ENCODE assay signal across 8 mouse cellular contexts in genomic region chr12:20233871-20234307, GRCm38 (mm10).
DNase-seq lines count a peak whose midpoint lies in the region; ATAC-seq and TF ChIP-seq lines count a peak whose summit lies in the region.

No protein-coding gene starts in this region.

- H3K4me1 ChIP-seq in limb, embryonic 15.5 days, result no peaks in the 10 kb centered on the region
- no peaks in the 10 kb centered on the region for H3K4me1 ChIP-seq in neural tube, embryonic 13.5 days (replicated peaks)

- H3K36me3 ChIP-seq in limb, embryonic 15.5 days, result peaks cover 9% of the 10 kb centered on the region; the same call in 1 of the 2 replicates
- peaks cover 37% of the 10 kb centered on the region for H3K36me3 ChIP-seq in neural tube, embryonic 13.5 days

- H3K9ac ChIP-seq in limb, embryonic 15.5 days, result no peak overlapping the region
- no peak overlapping the region for H3K9ac ChIP-seq in neural tube, embryonic 13.5 days

- WGBS in limb, embryonic 15.5 days, result 71% methylated on average over 25 of the region's 25 CpGs
- WGBS in neural tube, embryonic 13.5 days, result 72% methylated on average over 25 of the region's 25 CpGs

- H3K27ac ChIP-seq in limb, embryonic 15.5 days, result no peak overlapping the region
- H3K27ac ChIP-seq in neural tube, embryonic 13.5 days (replicated peaks), result no peak overlapping the region
- H3K27ac ChIP-seq in layer of hippocampus, adult 2 months, result no peak overlapping the region

- peak; percentile 54 for ATAC-seq in limb, embryonic 15.5 days (ENCODE audit: insufficient number of reproducible peaks, low FRiP score, low TSS enrichment, low read depth)
- ATAC-seq in neural tube, embryonic 13.5 days (ENCODE audit: low read depth), result peak; percentile 26; the same call in 1 of the 2 replicates

- TF ChIP-seq CTCF in layer of hippocampus, adult 2 months (conservative IDR thresholded peaks at IDR 0.05), result no peak

- no peak overlapping the region for H3K4me3 ChIP-seq in limb, embryonic 15.5 days
- H3K4me3 ChIP-seq in neural tube, embryonic 13.5 days, result no peak overlapping the region
- H3K4me3 ChIP-seq in layer of hippocampus, adult 2 months, result no peak overlapping the region

- no peak overlapping the region for H3K4me2 ChIP-seq in limb, embryonic 15.5 days
- H3K4me2 ChIP-seq in neural tube, embryonic 13.5 days, result no peak overlapping the region

- peaks cover 52% of the 10 kb centered on the region for H3K9me3 ChIP-seq in limb, embryonic 15.5 days
- H3K9me3 ChIP-seq in neural tube, embryonic 13.5 days, result peaks cover 56% of the 10 kb centered on the region

- H3K27me3 ChIP-seq in limb, embryonic 15.5 days, result 0 out of 2 replicates have a peak, but pooled peaks cover 3% of the 10 kb centered on the region
- peaks cover 11% of the 10 kb centered on the region for H3K27me3 ChIP-seq in neural tube, embryonic 13.5 days

- peak; percentile 13 to 46 for DNase-seq in kidney, postnatal 25 days
- no peak for DNase-seq in kidney, adult 9 months
- peak; percentile 46 for DNase-seq in ZHBTc4 (ENCODE audit: low read depth, low spot score)
- DNase-seq in gastrocnemius, postnatal 4 days (ENCODE audit: low spot score in 2 of 2), result peak; percentile 15 to 38
- no peak for DNase-seq in layer of hippocampus, adult 2 months (ENCODE audit: low spot score in 2 of 2)
- no peak for DNase-seq in frontal cortex, postnatal 36 days (ENCODE audit: low spot score in 2 of 2)

Comparison
In these comparisons a context has a peak if more than half of its experiments do, and no peak if none do; other contexts are left out.
1. DNase-seq: peak in kidney, postnatal 25 days (2 of 2), ZHBTc4 (single experiment) and gastrocnemius, postnatal 4 days (2 of 2); none in kidney, adult 9 months (single experiment), layer of hippocampus, adult 2 months (0 of 2) and frontal cortex, postnatal 36 days (0 of 2).